Mouse (Mus musculus) gastrocnemius, adult 8-10 months (tissue): Measurements from ENCODE around the gene Zfp524. TPM values are rescaled to one million over a fixed set of nuclear protein-coding genes. Genes with fewer than 3 reads are reported as not detected.
A peak's percentile ranks its signal among the peaks of the same experiment; 100 is the strongest.
"Not testable (repeated sequence)": the region's sequence is repeated elsewhere in the genome, so short reads cannot be mapped to it uniquely, and the experiment has no call there.

Experiments
- DNase-seq, 2 experiments: peaks; one replicate each; pipeline ENCODE4 v3.0.0; 2022; ENCODE audit warnings: low spot score in 2 of 2
- total RNA-seq, 4 experiments: library from RNA; stranded (reverse); gene quantifications; 2 replicates each; pipeline ENCODE4 v1.2.4; 2022

The Zfp524 gene
- total RNA-seq: 10 to 100 TPM in 2 of 4 experiments, 1 to 10 TPM in 2; 8.3 to 11.7 (median 10.2) TPM

GRCm38 (mm10) chr7:5014251-5015117 lies at the start of gene Zfp524, which contains the start of gene Fiz1:
TSS of gene Zfp524 (plus strand) at chr7:5014415.
TSS of gene Fiz1 (minus strand) at chr7:5014697.
- peak; percentile 97 to 98 for DNase-seq

DNA sequence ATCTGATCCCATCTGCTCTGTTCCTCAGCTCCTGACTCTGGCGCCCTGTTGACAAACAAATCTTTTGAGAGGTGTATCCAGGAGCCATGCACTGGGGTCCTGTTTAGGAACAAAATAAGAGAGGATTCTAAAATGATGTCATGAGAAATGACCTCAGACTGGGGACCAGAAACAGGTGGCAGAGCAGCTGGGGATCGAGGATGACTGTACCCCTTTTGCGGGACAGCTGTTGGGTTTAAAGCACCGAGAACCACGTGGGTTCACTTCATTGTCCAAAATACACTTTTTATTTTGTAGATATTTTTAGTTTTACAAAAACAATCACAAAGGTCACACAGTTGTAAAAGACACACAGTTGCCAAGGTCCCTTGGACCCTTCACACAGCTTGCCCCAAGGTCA lies 49.2 kb upstream of the Zfp524 start:
- DNase-seq: no peak

DNA sequence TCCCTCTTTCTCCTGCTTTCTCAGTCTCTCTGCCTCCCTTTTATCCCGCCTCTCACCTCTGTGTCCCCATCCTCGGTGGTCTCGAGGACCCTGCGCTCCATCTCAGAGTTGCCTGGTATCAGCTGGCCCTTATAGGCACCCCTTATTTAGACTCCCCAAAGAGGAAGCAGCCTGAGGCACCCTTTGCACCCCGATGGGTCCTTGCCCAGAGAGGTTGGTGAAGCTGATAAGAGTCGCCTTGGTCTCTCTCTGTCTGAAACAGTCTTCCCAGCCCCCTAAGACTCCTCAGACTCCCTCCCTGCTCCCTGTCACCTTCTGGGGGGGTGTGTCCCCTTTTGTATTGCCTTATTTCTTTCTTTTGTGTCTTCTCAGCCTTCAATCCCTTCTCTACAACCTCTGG lies 43.1 kb upstream of the Zfp524 start, which contains the start of gene Sbk3:
Gene Sbk3, minus strand, starts transcription at position 101 of the 400 bp plus-strand sequence.
- DNase-seq: no peak

GRCm38 (mm10) chr7:4971710-4972109 lies 42.5 kb upstream of the Zfp524 start:
- no peak for DNase-seq

GRCm38 (mm10) chr7:4972321-4973047 lies 41.7 kb upstream of the Zfp524 start:
- DNase-seq: peak; percentile 80 to 85

DNA sequence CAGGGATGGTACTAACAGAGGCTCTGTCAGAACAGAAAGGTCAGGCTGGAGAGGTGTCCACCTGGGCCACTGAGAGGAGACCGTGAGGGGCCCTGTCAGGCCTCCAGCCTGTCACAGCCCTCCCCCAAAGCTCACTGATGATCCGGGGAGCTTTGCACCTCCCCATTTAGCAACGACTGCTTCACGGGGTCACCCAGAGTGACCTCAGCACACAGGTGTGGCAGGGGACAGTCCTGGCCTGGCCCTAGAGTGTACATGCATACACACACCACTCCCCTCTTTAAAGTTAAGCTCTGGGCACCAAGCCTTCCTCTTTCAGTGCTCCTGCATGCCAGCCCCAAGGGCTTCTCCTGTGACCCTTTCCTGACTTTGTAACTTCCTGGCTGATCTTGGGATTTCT lies 38.8 kb upstream of the Zfp524 start:
- DNase-seq: no peak

- DNase-seq: no peak
Measured at GRCm38 (mm10) chr7:4976832-4977231, 37.4 kb upstream of the Zfp524 start.

GRCm38 (mm10) chr7:4988250-4988649 lies 26.0 kb upstream of the Zfp524 start:
- DNase-seq: no peak

GRCm38 (mm10) chr7:4993347-4993998 lies 20.7 kb upstream of the Zfp524 start:
- no peak for DNase-seq

DNA sequence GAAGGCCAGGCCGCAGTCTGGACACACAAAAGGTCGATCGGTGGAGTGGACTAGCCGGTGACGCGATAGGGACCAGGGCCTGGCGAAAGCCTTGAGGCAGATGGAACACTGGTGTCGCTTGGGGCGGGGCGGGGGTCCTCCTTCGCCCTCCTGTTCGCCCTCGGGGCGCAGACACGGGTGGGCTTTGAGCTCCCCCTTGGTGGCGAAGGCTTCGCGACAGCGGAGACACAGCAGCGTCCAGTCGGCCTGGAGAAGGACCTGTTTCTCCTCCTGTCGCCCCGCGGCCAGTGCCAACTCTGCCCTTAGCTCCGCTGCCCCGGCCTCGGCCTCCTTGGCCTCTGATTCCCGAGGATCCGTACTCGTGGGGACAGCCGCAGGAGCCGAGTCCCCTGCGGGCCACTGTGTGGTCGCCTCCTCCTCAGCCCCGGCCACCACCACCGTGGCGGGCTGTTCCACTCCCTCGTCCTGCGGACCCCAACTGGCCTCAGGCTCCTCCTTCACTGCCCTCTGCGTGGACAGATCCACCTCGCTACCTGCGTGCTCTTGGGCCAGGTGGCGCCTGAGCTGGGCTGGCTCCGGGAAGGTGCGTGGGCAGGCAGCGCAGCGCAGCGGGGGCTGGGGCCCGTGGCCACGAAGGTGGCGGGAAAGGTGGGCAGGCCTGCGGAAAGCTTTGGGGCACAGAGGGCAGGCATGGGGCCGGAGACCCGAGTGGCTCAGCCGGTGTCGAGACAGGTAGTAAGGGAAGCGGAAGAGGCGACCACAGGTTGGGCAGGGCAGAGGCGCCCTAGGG lies 20.0 kb upstream of the Zfp524 start:
- DNase-seq: no peak

GRCm38 (mm10) chr7:4995268-4996002 lies 18.8 kb upstream of the Zfp524 start:
- no peak for DNase-seq

- peak; percentile 86 for DNase-seq
Measured at GRCm38 (mm10) chr7:4996003-4996895, 18.0 kb upstream of the Zfp524 start, which contains the start of gene Zfp579. TSS of gene Zfp579 (minus strand) at chr7:4996158.

DNA sequence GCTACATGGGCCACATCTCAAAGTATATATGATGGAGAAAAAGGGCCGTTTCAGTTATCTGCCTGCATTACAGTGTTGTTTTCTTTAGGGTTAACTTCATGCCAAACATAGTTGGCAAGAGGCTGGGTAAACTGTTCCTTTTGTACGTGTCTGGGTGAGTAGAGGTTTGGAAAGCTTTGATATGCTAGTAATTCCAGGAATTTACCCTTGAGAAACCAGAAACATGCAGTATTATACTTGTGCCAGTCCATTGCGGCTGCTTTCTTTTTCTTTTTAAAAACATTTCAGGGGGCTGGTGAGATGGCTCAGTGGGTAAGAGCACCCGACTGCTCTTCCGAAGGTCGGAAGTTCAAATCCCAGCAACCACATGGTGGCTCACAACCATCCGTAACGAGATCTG lies 17.3 kb upstream of the Zfp524 start:
- no peak for DNase-seq

- DNase-seq: no peak
Measured at GRCm38 (mm10) chr7:4999876-5000275, 14.3 kb upstream of the Zfp524 start.

GRCm38 (mm10) chr7:5002876-5003275 lies 11.3 kb upstream of the Zfp524 start:
- DNase-seq: not testable (repeated sequence)

DNA sequence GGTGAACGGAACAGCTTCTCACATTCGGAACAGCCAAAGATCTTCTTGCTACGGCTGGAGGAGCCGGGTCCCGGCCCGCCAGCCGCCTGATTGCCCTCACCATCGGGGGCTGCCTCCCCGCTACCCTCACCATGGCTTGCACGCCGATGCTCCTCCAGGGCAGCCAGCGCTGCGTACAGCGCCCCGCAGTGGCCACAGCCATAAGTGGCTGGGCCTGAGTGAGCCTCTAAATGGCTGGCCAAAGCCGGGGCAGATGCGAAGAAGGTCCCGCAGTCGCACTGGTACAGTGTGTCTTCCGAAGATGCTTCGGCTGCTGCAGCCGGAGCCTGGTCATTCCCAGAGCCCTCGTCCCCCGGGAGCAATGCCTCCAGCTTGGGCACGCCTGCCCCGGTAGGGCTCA lies 6.0 kb upstream of the Zfp524 start:
- DNase-seq: no peak

DNA sequence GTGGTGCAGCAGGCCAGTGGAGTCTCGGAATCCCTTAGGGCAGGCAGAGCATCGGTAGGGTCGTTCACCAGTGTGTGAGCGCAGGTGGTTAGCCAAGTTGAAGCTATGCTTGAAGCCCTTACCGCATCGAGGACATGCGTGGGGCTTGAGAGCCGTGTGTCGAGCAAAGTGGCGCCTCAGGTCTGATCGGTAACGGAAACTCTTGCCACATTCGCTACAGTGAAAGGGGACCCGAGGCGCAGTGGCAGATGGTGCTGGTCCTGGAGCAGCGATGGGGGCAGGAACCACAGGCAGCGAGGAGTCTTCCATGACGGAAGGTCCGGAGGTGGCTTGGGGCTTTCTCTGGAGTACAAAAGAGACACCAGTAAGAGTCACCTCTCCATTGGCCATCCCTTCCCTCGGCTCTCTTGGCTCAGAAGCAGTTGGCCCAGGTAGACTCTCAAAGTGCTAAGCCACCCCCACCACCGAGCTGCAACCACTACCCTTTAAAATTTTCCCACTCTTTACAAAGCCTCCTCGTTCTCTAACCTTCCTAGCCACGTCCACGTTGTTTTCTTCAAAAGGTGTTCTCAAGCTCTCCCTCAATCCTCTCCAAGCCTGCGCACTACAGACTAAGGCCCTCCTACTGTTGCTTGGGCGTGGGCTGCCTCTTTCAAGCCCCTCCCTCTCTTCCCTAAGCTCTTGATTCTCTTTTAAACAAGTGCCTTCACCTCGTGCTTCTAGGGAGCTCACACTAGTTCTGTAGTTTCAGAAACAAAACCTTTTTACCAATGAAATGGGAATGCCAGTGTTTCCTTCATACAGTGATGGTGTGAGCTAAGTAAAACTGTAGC lies 1.3 kb upstream of the Zfp524 start:
- DNase-seq: no peak
